Mouse (Mus musculus): ENCODE data around the gene Clec1b.

Clec1b gene

GRCm38 (mm10) chr6:129396997-129397396 is at the start of gene Clec1b:
Gene Clec1b, plus strand, starts transcription at chr6:129397297.
- no peak for DNase-seq (ENCODE audit: low spot score)

GRCm38 (mm10) chr6:129349524-129350352 is 47.4 kb upstream of the Clec1b start:
- DNase-seq (ENCODE audit: low spot score): no peak

GRCm38 (mm10) chr6:129351091-129351490 is 46.0 kb upstream of the Clec1b start:
- no peak for DNase-seq (ENCODE audit: low spot score)

- DNase-seq (ENCODE audit: low spot score): no peak
These were observed 41.3 kb upstream of the Clec1b start for GRCm38 (mm10) chr6:129355774-129356173.

- DNase-seq (ENCODE audit: low spot score): no peak
These were observed 40.7 kb upstream of the Clec1b start for GRCm38 (mm10) chr6:129356430-129356829.

GRCm38 (mm10) chr6:129359515-129359914 is 37.6 kb upstream of the Clec1b start:
- no peak for DNase-seq (ENCODE audit: low spot score)

GRCm38 (mm10) chr6:129363942-129364341 is 33.2 kb upstream of the Clec1b start:
- DNase-seq (ENCODE audit: low spot score): no peak

- DNase-seq (ENCODE audit: low spot score): peak; percentile 49
These were observed 31.1 kb upstream of the Clec1b start for GRCm38 (mm10) chr6:129365959-129366359.

GRCm38 (mm10) chr6:129369374-129370132 is 27.5 kb upstream of the Clec1b start:
- no peak for DNase-seq (ENCODE audit: low spot score)

- DNase-seq (ENCODE audit: low spot score): no peak
These were observed 22.1 kb upstream of the Clec1b start for GRCm38 (mm10) chr6:129374937-129375471.

GRCm38 (mm10) chr6:129380454-129380853 is 16.6 kb upstream of the Clec1b start:
- DNase-seq (ENCODE audit: low spot score): no peak

- DNase-seq (ENCODE audit: low spot score): no peak
These were observed 15.4 kb upstream of the Clec1b start for GRCm38 (mm10) chr6:129381736-129382135.

- no peak for DNase-seq (ENCODE audit: low spot score)
These were observed 13.6 kb upstream of the Clec1b start for GRCm38 (mm10) chr6:129383466-129383865.

GRCm38 (mm10) chr6:129385000-129385399 is 12.1 kb upstream of the Clec1b start:
- no peak for DNase-seq (ENCODE audit: low spot score)

- DNase-seq (ENCODE audit: low spot score): no peak
These were observed 11.3 kb upstream of the Clec1b start, which contains the start of gene Clec12b for GRCm38 (mm10) chr6:129385774-129386173. Gene Clec12b, minus strand, starts transcription at chr6:129385874.

GRCm38 (mm10) chr6:129393087-129393720 is 3.9 kb upstream of the Clec1b start:
- DNase-seq (ENCODE audit: low spot score): no peak

- no peak for DNase-seq (ENCODE audit: low spot score)
These were observed 3.4 kb upstream of the Clec1b start for GRCm38 (mm10) chr6:129393732-129394131.

- DNase-seq (ENCODE audit: low spot score): no peak
These were observed 2.8 kb downstream of the Clec1b start for GRCm38 (mm10) chr6:129399945-129400344.

GRCm38 (mm10) chr6:129402404-129402803 is 5.3 kb downstream of the Clec1b start:
- DNase-seq (ENCODE audit: low spot score): no peak

GRCm38 (mm10) chr6:129403391-129403790 is 6.3 kb downstream of the Clec1b start:
- DNase-seq (ENCODE audit: low spot score): no peak

GRCm38 (mm10) chr6:129405999-129406398 is 8.9 kb downstream of the Clec1b start:
- DNase-seq (ENCODE audit: low spot score): no peak

GRCm38 (mm10) chr6:129407324-129407723 is 10.2 kb downstream of the Clec1b start:
- no peak for DNase-seq (ENCODE audit: low spot score)

Measured in T-cell, adult 2 months (primary cell).